Mouse (Mus musculus): ENCODE results near the gene Guca1b.
"Not testable (repeated sequence)": the region's sequence is repeated elsewhere in the genome, so short reads cannot be mapped to it uniquely, and the experiment has no call there.

The Guca1b gene

DNA sequence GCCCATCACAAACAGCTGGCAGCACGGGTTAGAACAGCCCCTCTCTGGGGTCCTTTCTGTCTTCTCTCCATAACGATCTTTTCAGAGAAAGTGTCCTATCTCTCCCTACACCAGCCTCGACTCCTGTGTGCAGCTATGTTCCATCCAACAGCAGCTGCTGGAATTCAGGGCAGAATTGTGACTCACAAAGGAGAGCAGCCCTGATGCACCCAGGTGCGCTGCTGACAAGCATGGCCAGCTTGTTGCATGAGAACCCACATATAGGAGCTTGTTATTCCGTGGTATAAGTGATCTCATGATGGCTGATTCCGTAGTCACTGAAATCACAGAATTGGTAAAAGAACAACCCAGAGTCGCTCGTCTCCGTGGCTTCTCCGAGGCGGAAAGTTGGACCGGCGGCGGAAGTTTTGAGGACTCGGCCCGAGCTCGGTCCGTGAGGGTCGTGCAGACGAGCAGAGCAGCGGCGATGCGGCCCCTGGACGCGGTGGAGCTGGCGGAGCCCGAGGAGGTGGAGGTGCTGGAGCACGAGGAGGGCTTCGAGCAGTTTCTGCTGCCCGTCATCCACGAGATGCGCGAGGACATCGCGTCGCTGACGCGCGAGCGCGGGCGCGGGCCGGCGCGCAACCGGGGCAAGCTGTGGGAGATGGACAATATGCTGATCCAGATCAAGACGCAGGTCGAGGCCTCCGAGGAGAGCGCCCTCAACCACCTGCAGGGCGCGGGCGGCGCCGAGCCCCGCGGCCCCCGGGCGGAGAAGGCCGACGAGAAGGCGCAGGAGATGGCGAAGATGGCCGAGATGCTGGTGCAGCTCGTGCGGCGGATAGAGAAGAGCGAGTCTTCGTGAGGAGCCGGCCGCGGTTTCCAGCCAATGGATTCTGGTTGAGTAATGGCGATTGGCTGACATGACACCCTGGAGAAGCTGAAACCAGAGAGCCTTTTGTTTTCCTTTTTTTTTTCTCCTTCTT lies 25.0 kb downstream of the Guca1b start:
- DNase-seq (ENCODE audit: low spot score) = not testable (repeated sequence)

DNA sequence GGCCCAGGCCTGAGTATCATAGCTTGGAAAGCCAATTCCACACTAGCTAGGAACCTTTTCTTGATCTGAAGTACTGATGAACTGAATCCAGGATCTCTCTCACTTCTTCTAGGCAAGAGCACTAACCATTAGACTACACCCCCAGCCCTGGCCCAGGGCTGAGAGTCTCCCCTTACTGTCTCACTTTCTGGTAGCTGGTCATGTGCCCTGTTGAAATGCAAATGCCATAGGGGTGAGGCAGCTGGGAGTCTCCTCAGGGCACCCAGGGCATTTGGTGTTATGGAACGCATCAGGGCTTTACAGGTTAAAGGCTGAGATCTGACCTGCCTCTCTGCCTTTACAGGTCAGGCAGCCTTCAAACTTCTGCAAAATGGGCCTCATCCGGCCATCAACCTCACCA lies 35.0 kb downstream of the Guca1b start:
- no peak for DNase-seq (ENCODE audit: low spot score)

DNA sequence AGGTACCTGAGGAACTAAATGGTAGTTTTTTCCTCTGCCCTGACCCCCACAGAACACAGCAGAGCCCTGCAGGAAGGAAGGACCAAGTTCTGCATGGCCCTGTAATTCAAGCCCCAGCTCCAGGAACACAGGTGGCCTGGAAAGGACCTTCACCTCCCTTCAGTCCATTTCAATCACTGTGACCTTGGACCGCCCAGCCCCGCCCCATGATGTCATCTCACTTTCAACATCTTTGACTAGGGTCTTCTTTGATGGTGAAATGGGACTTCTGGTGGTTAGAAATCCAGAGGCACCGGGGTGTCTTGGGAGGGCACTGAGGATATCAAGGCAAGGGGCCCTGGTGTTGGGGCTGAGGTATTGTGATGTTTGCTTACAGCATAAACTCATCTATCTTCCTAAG lies 36.4 kb downstream of the Guca1b start:
- no peak for DNase-seq (ENCODE audit: low spot score)

DNA sequence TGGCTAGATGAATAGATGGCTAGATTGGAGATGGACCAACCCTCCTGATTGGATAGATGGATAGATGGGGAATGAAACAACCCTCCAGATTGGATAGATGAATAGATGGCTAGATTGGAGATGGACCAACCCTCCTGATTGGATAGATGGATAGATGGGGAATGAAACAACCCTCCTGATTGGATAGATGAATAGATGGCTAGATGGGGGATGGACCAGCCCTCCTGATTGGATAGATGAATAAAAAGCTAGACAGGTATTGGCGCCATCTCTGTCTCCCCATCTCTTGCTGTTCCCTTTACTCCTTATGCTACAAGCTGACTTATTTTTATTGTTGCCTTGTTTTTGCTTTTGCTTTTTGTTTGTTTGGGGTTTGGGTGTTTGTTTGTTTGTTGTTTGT lies 37.4 kb downstream of the Guca1b start:
- not testable (repeated sequence) for DNase-seq (ENCODE audit: low spot score)

DNA sequence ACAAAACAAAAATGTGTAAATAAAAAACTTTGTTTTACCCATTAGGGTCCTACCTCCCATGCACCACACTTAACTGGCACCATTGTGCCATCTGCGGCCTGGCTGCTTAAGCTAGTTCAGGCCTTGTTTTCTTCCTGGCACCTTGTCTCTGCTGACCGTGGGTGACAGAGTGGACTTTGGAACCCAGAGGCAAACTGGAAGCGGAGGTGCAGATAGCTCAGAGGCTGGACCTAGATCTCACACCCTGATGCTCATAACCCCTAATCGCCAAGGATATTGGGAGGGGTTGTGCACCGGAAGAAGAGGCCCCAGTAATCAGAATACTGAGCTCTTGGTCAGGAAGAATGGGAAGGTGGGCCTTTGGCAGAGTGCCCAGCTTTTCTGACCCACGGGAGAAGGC lies 39.0 kb downstream of the Guca1b start:
- DNase-seq (ENCODE audit: low spot score) = no peak

DNA sequence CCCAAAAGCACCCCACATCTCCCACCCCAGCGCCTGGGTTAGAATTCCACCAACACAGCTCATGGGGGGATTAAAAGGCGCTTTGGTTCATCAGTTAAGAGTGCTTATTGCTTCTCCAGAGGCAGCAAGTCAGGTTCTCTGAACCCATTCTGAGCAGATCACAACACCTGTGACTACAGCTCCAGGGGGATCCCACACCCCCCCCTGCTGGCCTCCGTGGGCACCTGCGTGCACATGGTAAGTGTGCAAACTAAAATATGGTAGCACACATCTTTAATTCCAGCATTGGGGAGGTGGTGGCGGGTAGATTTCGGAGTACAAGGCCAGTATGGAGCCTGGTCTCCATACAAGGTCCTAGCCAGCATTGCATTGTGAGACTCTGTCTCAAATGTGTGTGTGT lies 42.1 kb downstream of the Guca1b start:
- DNase-seq (ENCODE audit: low spot score) = no peak

DNA sequence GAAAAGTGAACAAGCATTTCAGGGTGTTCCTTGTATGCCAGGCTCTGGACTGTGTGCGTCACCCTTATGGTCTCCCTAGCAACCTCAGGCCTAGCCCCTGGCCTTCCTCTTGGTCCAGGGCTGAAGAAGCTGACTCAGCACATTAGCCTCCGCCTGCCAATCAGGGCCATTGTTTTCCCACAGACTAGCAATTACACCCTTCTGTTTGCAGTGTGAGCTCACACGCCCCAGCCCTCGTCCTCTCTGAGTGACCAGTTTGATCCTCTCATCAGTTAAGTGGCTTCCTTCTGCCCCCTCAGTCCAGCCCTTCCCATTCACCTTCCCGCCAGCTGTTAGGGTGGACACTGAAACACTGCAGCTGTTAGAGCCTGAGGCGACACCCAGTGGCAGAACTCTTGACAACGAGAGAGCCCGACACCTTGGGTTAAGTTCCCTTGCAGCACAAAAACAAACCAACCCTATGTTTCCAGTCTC lies 43.7 kb downstream of the Guca1b start:
- no peak for DNase-seq (ENCODE audit: low spot score)

DNA sequence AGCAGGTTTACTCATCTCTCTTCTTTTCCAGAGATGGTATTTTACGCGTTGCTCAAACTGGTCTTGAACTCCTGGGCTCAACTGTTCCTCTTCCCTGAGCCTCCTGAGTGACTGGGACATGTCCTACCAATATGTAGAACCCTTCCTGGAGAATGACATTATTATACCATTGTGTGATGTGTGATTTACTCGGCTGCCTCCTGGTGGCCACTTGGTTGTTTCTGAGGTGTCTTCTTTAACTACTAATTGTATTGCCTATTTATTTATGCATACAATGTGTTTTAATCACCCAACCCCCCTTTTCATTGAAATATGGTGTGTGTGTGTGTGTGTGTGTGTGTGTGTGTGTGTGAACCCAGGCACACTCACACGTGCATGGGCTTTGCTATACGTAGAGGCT lies 45.6 kb downstream of the Guca1b start:
- no peak for DNase-seq (ENCODE audit: low spot score)

DNA sequence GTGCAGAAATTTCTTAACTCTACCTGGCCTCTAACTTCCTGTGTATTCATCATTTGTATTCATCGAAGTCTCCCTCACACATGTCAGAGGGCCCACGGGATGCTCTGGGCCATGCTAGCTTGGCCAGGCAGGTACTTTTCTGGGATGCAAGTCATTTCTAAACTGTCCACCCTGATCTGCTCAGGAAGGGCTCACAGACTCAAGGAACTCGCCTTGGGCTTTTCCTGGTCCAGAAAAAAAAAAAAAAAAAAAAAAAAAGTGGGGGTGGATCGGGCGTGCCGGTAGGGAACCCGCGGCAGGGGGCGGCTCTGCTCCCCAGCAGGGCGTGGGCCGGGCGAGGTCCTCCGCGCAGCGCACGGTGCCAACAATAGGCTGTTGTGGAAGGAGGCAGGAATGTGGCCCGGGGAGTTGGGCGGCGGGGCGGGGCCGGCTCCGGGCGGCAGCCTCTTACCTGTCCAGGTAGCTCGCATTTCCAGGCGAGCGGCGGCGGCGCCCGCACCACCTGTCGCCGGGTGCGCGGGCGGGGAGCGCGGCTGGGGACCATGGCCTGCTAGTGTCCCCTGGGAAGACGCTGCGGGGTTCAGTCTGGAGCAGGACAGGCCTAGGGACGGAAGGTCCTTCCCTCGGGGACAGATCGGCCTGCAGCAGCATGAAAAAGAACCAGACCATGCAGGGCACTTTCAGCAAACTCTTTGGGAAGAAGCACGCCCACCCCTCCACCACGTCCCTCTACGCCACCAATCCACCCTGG lies 51.1 kb downstream of the Guca1b start, which contains the start of gene AI661453:
Gene AI661453, plus strand, starts transcription at position 460 of the 751 bp plus-strand sequence.
- DNase-seq (ENCODE audit: low spot score) = no peak

DNA sequence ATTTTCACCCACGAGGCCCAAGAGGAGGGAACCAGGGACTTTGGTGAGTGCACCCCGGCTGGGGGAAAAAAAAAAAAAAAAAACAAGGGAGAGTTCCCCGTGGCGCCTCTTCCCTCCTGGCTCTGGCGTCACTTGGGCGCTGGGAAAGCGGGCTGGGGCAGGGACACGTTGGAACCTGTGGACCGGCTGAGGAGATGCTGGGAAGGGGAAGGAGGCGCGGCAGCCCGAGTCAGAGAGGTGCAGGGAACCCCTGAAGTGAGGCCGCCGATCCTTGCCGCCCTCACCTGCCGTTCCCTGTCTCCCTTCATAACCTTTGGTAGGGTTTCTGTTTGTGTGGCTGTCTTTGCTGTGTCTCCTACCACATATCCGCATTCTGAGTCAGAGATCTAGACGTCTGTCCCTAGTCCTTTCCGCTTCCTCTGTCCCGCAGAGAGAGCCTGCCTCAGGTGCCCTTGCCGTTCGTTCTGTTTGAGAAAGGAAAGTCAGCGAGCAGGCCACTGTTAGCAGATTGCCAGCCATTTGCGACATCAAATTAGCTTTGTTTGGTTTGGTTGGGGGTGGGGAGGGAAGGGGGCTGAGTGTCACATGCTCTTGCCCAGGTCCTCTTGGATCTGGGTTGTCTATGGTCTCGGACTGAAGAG lies 51.8 kb downstream of the Guca1b start, which contains the start of gene 1700001C19Rik:
Gene 1700001C19Rik, minus strand, starts transcription at position 470 of the 641 bp plus-strand sequence.
- no peak for DNase-seq (ENCODE audit: low spot score)

DNA sequence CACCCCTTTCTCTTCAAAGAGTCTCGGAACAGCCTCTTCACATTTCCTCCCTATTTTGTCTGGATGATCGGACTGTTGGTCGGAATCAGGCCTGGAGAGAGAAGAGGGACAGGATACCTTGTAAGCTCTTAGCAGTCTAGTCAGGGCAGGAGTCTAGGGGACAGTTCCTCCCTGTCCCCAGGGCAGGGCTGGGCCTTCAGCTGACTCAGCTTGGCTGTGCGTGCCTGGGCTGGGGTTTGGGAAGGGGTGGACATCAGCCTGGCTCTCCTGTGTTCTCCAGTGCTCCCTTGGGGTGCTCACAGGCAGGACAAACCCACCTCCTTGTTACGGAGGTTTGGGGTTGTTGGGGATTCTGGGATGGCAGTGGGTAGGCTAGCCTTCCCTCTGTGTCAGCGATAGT lies 53.4 kb downstream of the Guca1b start:
- DNase-seq (ENCODE audit: low spot score) = no peak

DNA sequence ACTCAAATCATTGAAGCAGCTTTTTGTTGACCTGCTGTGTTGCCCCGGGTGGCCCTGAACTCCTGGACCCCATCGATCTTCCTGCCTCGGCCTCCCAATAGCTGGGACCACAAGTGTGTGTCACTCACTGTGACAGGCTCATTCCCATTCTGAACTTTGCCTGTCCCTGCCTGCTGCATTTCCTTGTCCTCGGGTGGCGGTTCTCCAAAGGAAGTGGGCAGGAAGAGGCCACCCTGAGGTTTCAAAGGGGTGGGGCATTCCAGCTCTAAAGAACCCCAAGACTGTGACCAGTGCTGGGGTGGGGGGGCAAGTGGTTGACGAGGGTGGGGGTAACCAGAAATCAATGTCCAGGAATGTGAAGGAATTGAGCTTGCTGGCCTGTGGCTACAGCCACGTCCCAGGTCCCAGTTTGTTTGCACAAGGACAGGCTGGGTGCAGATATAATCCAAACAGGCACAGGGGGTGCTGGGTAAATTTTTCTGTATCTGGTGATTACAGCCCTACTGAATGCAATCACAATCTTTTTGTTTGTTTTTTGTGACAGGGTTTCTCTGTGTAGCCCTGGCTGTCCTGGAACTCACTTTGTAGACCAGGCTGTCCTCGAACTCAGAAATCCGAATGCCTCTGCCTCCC lies 54.3 kb downstream of the Guca1b start:
- DNase-seq (ENCODE audit: low spot score) = no peak

DNA sequence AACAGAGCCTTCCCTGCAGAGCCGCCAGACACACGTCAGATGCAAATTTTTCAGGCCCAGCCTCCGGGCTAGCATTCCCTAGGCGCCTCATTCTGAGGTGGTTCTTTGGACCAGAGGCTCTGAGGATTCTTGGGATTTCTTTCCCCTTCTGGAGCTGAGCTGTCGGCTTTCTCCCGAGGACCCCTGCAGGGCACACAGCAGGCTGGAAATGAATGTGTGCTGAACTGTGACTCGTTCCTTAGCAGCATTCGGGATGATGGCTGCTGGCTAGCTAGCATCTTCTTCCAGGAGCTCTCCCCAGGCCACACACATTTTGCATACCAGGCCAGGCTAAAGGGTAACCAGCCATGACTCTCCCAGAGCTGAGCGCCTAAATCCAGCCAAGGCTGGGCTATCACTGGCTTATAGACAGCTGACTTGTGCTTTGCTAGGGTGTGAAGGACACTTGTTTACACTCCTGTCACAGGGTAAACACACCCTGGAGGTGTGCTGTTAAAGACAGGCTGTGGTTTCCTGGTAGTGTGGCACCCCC lies 55.2 kb downstream of the Guca1b start:
- no peak for DNase-seq (ENCODE audit: low spot score)

DNA sequence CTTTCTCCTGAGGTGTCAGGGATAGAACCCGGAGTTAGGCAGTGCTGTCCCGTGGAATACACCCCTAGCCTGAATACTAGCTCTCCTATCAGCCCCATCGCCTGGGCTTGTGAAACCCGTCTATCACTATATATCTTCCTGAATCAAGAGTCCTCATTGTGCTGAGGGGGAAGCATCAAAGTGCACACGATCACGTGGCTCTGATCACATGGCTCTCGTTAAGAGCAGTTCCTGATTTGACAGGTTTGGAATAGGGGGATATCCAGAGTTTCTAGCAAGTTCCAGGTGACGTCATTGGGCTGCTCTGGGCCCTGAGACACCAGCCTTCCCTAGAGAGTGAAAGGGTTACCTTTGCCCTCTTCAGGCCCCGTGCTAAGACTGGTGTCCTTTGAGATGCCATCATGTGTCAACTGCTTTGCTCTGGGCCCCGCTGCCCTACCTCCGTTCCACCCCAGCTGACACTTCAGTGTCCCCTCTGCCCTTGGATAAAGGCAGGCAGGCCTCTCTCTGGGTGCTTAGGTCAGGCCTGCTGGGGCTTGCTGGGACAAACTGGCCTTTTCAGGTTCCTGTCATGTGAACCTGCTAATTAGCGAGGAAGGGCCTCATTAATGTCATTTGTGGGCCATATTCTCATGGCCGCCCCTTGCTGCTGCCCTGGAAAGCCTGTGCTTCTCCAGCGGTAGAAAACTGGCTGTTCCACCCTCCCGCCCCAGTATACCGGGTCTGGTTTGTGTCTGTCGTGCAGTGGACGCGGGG lies 56.3 kb downstream of the Guca1b start:
- DNase-seq (ENCODE audit: low spot score) = no peak

DNA sequence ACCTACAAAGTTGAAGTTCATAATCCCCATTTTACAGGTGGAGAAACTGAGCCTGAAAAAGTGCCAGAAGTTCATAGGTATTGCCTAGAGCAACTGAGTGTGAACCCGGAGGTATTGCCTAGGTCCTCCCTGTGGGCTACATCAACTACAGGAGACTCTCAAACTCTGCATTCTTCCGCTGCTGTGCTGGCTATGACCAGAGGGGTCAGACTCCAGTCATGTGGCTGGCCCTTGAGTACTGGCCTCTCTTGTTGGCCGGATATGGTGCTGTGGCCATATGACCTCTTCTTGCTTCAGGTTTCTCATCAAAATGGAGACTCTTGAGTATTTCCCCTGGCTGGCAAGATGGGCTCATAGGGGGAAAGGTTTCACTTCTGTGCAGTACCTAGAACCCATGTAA lies 57.1 kb downstream of the Guca1b start:
- no peak for DNase-seq (ENCODE audit: low spot score)

Measured in left cerebral cortex, adult 11 months (tissue).